Mouse (Mus musculus) ES-Bruce4 (cell line): ENCODE results near the gene Dock6. TPM values are rescaled to one million over a fixed set of nuclear protein-coding genes. Genes with fewer than 3 reads are reported as not detected.
"Not testable (repeated sequence)": the region's sequence is repeated elsewhere in the genome, so short reads cannot be mapped to it uniquely, and the experiment has no call there.

Experiments
- H3K27ac ChIP-seq: 2 replicates; pipeline ENCODE4 v1.5.1; 2012; ENCODE audit warnings: low read length, inconsistent platforms; ENCODE audit not compliant: insufficient read depth
- H3K27me3 ChIP-seq: 2 replicates; pipeline ENCODE4 v1.6.1; 2012; ENCODE audit warnings: mild to moderate bottlenecking, low read length, inconsistent platforms; ENCODE audit not compliant: control insufficient read depth, poor library complexity, insufficient read depth, severe bottlenecking
- H3K36me3 ChIP-seq: 2 replicates; pipeline ENCODE4 v1.6.1; 2012; ENCODE audit warnings: inconsistent platforms, mild to moderate bottlenecking, low read length, moderate library complexity; ENCODE audit not compliant: control insufficient read depth, poor library complexity, insufficient read depth, severe bottlenecking
- H3K4me1 ChIP-seq: one replicate; pipeline ENCODE4 v1.8.1; 2011; ENCODE audit warnings: low read length; ENCODE audit not compliant: control insufficient read depth, insufficient read depth
- H3K4me3 ChIP-seq: 2 replicates; pipeline ENCODE4 v1.5.1; 2011; ENCODE audit warnings: low read depth, mild to moderate bottlenecking, low read length
- H3K9ac ChIP-seq: 2 replicates; pipeline ENCODE4 v1.6.1; 2012; ENCODE audit warnings: low read depth, mild to moderate bottlenecking, inconsistent platforms; ENCODE audit not compliant: poor library complexity, severe bottlenecking
- H3K9me3 ChIP-seq: replicated peaks from 2 replicates; pipeline ENCODE4 v1.6.1; 2012; ENCODE audit warnings: mild to moderate bottlenecking, low read length, inconsistent platforms; ENCODE audit not compliant: control insufficient read depth, poor library complexity, insufficient read depth, severe bottlenecking
- CTCF ChIP-seq: IDR thresholded peaks from one replicate; pipeline ENCODE4 v1.8.1; 2011; ENCODE audit warnings: low read depth, low read length
- EP300 ChIP-seq: IDR thresholded peaks from 2 replicates; pipeline ENCODE4 v1.6.1; 2011; ENCODE audit warnings: low read depth, low read length; ENCODE audit not compliant: insufficient read depth
- POLR2A ChIP-seq: IDR thresholded peaks from one replicate; pipeline ENCODE4 v1.8.1; 2011; ENCODE audit warnings: low read length; ENCODE audit not compliant: insufficient read depth
- polyA plus RNA-seq: library from polyadenylated mRNA; stranded (reverse); fragments of >200 nt; gene quantifications from 2 replicates; pipeline ENCODE4 v1.2.4, GENCODE M21; 2011; ENCODE audit warnings: low read depth; ENCODE audit not compliant: missing spikeins, insufficient read depth, insufficient read length

The Dock6 gene
- polyA plus RNA-seq, 1 experiment = 74.9 TPM

DNA sequence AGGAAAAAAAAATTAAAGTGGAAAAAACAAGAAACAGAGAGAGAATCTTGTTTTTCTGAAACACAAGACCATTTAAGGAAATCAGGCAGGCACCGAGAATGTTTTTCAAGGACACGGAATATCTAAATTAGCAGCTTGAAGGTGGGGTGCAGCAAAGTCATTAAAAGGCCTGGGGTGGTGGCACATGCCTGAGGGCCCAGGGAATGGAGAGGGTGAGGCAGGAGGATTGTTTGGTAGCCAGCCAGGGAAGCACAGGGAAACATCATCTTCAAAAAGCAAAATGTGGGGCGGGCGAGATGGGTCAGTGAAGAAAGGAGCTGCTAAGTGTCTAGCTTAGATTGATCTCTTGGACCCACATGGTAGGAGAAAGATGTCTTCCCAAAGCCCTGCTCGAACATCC lies 64.8 kb downstream of the Dock6 start:
- H3K4me1 ChIP-seq = peaks cover 2% of the 10 kb centered on the region
- H3K36me3 ChIP-seq = peaks cover 19% of the 10 kb centered on the region
- peak overlapping the region; percentile 95 for H3K27ac ChIP-seq
- TF ChIP-seq EP300 (peak; percentile 58; the same call in 1 of the 2 replicates), CTCF (no peak), POLR2A (no peak)
- no peaks in the 10 kb centered on the region for H3K9me3 ChIP-seq
- peak overlapping the region; percentile 60 for H3K9ac ChIP-seq
- H3K27me3 ChIP-seq = no peaks in the 10 kb centered on the region
- H3K4me3 ChIP-seq = peak overlapping the region; percentile 19; the same call in 1 of the 2 replicates

DNA sequence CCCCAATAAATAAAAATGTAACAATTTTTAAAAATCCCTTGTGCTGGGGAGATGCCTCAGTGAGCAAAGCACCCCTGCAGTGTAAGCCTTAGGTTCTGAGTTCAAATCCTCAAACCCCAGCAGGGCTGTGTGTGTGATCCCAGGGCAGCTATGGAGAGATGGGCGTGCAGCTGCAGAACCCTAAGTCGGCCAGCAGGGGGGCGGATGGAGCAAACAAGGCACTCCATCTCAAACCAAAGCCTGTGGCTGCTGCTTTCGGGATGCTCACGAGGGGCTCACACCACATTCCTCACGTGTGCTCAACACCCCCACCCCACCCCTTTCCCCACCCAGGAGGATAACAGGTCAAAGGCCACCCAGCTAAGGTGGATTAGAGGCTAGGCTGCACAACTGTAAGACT lies 65.5 kb downstream of the Dock6 start:
- Histone ChIP-seq H3K9ac (peak overlapping the region; percentile 60), H3K27me3 (no peaks in the 10 kb centered on the region), H3K4me3 (no peak overlapping the region), H3K36me3 (peaks cover 19% of the 10 kb centered on the region; the same call in 1 of the 2 replicates), H3K27ac (peak overlapping the region; percentile 95; the same call in 1 of the 2 replicates), H3K9me3 (no peaks in the 10 kb centered on the region), H3K4me1 (peaks cover 5% of the 10 kb centered on the region)
- TF ChIP-seq CTCF (peak; percentile 73), POLR2A (no peak), EP300 (peak; percentile 95)

DNA sequence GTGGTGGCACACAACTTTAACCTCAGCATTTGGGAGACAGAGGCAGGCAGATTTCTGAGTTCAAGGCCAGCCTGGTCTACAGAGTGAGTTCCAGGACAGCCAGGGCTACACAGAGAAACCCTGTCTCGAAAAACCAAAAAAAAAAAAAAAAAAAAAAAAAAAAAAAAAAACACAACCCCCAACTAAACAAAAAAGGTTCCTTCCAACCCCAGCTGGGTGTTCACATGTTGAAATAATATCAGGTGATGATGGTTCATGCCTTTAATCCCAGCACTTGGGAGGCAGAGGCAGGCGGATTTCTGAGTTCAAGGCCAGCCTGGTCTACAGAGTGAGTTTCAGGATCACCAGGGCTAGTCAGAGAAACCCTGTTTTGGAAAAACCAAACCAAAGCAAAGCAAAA lies 66.1 kb downstream of the Dock6 start:
- H3K9ac ChIP-seq, H3K9me3 ChIP-seq, H3K27me3 ChIP-seq, H3K27ac ChIP-seq, H3K4me3 ChIP-seq, H3K4me1 ChIP-seq: not testable (repeated sequence)
- H3K36me3 ChIP-seq = peaks cover 22% of the 10 kb centered on the region; the same call in 1 of the 2 replicates

DNA sequence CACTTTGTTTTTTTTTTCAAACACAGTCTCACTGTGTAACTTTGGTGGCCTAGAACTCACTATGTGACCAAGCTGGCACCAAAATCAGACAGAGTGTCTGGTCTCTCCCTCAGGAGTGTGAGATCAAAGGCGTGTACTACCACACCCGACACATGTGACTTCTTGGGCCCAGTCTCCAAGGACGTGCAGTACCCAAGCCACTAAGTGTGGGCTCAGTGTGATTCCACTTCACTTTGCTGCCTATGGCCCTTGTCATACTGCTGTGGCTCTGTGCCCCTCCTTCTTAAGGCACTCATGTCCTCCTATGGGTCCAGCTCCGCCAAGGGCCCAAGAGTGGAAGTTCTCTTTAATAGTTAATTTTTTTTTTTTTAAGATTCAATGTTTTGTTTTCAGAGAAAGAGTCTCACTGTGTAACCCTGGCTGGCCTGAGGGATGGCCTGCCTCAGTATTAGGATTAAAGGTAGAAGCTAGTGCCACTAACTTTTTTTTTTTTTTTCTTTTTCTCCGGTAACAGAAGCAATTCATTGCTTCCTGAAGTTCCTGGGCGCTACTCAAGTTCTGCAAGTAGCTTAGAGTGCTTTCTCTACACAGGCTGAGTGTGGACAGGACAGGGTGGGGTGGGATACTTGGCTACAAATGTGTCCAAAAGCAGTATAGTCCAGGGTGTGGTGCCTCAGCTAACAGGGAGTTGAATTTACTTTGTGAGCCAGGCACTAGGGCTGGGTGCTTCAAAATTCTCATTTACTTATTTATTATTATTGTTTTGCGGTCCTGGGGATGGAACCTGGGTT lies 67.7 kb downstream of the Dock6 start:
- H3K4me1 ChIP-seq = peaks cover 5% of the 10 kb centered on the region
- no peaks in the 10 kb centered on the region for H3K27me3 ChIP-seq
- no peak for TF ChIP-seq EP300
- peaks cover 22% of the 10 kb centered on the region for H3K36me3 ChIP-seq
- H3K9ac ChIP-seq = peak overlapping the region; percentile 4; the same call in 1 of the 2 replicates
- H3K4me3 ChIP-seq = no peak overlapping the region
- H3K27ac ChIP-seq = peak overlapping the region; percentile 33
- no peaks in the 10 kb centered on the region for H3K9me3 ChIP-seq

DNA sequence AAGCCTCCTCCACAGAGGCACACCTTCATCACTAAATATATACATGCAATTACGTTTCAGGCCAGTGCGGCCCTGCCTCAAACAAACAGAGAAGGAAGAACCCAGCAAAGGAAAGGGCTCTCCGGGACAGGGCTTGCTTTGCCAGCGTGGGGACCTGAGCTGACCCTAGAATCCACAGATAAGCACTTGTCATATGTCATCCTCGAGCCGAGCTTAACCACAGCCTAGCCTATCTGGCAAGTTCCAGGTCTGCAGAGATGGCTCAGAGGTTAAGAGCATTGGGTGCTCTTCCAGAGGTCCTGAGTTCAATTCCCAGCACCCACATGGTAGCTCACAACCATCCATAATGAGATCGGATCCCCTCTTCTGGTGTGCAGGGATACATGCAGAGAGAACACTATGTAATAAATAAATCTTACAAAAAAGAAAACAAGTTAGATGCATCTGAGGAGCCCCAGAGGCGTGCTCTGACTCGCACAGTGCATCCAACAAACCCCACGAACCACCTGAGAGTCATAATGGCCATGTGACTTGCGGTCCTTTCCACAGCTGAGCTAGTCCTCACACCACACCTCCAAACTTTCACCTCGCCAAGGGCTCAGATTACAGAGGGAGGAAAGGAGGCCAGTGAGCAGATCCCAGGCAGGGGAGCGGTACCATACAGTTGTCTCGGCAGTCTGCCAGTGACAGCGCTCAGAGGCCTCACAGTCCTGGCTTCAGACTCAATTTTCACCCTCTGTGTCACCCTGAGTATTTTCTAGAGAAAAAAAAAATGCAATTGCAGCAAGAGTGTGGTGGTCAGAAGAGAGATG lies 70.6 kb downstream of the Dock6 start:
- H3K27me3 ChIP-seq = no peaks in the 10 kb centered on the region
- no peaks in the 10 kb centered on the region for H3K9me3 ChIP-seq
- H3K9ac ChIP-seq = no peak overlapping the region
- no peak overlapping the region for H3K27ac ChIP-seq
- no peak overlapping the region for H3K4me3 ChIP-seq
- peaks cover 5% of the 10 kb centered on the region for H3K4me1 ChIP-seq
- TF ChIP-seq CTCF (no peak), EP300 (peak; percentile 38; the same call in 1 of the 2 replicates), POLR2A (no peak)
- peaks cover 35% of the 10 kb centered on the region for H3K36me3 ChIP-seq

DNA sequence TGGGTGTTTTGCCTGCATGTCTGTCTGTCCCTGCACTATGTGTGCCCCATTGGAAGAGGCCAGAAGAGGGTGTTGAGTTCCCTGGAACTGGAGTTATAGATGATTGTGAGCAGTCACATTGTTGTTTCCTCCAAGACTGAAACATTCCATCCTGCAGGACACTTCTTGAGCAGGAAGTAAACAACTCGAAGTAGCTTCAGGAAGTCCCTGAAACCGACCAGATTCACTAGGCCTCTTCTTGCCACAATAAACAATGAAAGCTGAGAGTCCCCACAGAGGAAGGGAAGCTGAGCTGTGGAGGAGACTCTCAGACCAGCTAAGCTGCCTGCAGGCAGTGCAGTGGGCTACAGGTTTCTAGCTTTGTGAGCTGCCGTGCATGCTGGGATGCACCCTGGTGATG lies 74.7 kb downstream of the Dock6 start:
- H3K4me1 ChIP-seq = peaks cover 6% of the 10 kb centered on the region
- H3K27me3 ChIP-seq = no peaks in the 10 kb centered on the region
- TF ChIP-seq POLR2A (no peak), CTCF (no peak), EP300 (no peak)
- no peak overlapping the region for H3K9ac ChIP-seq
- no peak overlapping the region for H3K27ac ChIP-seq
- no peak overlapping the region for H3K4me3 ChIP-seq
- peaks cover 45% of the 10 kb centered on the region for H3K36me3 ChIP-seq
- H3K9me3 ChIP-seq = no peaks in the 10 kb centered on the region
